Mouse (Mus musculus) small intestine, adult 2 months (tissue): ENCODE measurements at regions not wholly inside any gene's neighbourhood (a gene's known extent, or its start where the extent isn't known, plus 50 kb on each side); places are given as distances from the start of the nearest gene placed in this dataset.

Source experiments
- CTCF ChIP-seq: fragments of 200-500 bp; IDR thresholded peaks from 2 replicates; pipeline ENCODE4 v1.5.1; 2012; ENCODE audit warnings: low read depth, mild to moderate bottlenecking, control low read depth, inconsistent platforms, low read length, moderate library complexity, mixed read lengths; ENCODE audit not compliant: insufficient replicate concordance, insufficient read length; ENCODE audit errors: extremely low read depth
- POLR2A ChIP-seq: fragments of 200-500 bp; IDR thresholded peaks from 2 replicates; pipeline ENCODE4 v1.6.1; 2012; ENCODE audit warnings: low read depth, mild to moderate bottlenecking, control low read depth, inconsistent platforms, low read length, moderate library complexity

GRCm38 (mm10) chr8:103324016-103324665 is 538.7 kb upstream of the Cdh11 start:
- TF ChIP-seq CTCF: no peak
- no peak for TF ChIP-seq POLR2A
